Mouse (Mus musculus): ENCODE measurements at regions not wholly inside any gene's neighbourhood (a gene's known extent, or its start where the extent isn't known, plus 50 kb on each side); places are given as distances from the start of the nearest gene placed in this dataset.

- Histone ChIP-seq H3K4me1 (ENCODE audit: control insufficient read depth, insufficient read depth, low read length) (no peaks in the 10 kb centered on the region), H3K27me3 (replicated peaks; ENCODE audit: control insufficient read depth, insufficient read depth, low read length) (no peaks in the 10 kb centered on the region), H3K36me3 (ENCODE audit: control insufficient read depth, insufficient read depth, low read length) (no peaks in the 10 kb centered on the region), H3K4me2 (ENCODE audit: low read depth, low read length) (no peak overlapping the region), H3K9ac (ENCODE audit: low read depth, low read length) (no peak overlapping the region), H3K27ac (ENCODE audit: low read length) (no peak overlapping the region), H3K9me3 (ENCODE audit: control insufficient read depth, low read length) (no peaks in the 10 kb centered on the region), H3K4me3 (ENCODE audit: low read length) (no peak overlapping the region)
- WGBS = 95% methylated on average over 2 of the region's 2 CpGs
- no peak for ATAC-seq
Observed at GRCm38 (mm10) chr16:76133892-76134291, 111.8 kb upstream of the Samsn1 start.

- Histone ChIP-seq H3K4me3 (ENCODE audit: low read length) (no peak overlapping the region), H3K27me3 (replicated peaks; ENCODE audit: control insufficient read depth, insufficient read depth, low read length) (no peaks in the 10 kb centered on the region), H3K27ac (ENCODE audit: low read length) (no peak overlapping the region), H3K36me3 (ENCODE audit: control insufficient read depth, insufficient read depth, low read length) (no peaks in the 10 kb centered on the region), H3K4me1 (ENCODE audit: control insufficient read depth, insufficient read depth, low read length) (no peaks in the 10 kb centered on the region), H3K4me2 (ENCODE audit: low read depth, low read length) (no peak overlapping the region), H3K9me3 (ENCODE audit: control insufficient read depth, low read length) (no peaks in the 10 kb centered on the region), H3K9ac (ENCODE audit: low read depth, low read length) (no peak overlapping the region)
- 84% methylated on average over 9 of the region's 9 CpGs for WGBS
- ATAC-seq = no peak
Observed at GRCm38 (mm10) chr16:76130486-76130885, 108.4 kb upstream of the Samsn1 start.

GRCm38 (mm10) chr16:76129982-76130381 lies 107.9 kb upstream of the Samsn1 start:
- WGBS = 89% methylated on average over 2 of the region's 2 CpGs

GRCm38 (mm10) chr16:76123021-76123384 lies 100.9 kb upstream of the Samsn1 start:
- H3K36me3 ChIP-seq (ENCODE audit: control insufficient read depth, insufficient read depth, low read length) = no peaks in the 10 kb centered on the region
- no peak overlapping the region for H3K4me3 ChIP-seq (ENCODE audit: low read length)
- 67% methylated on average over 5 of the region's 5 CpGs for WGBS
- no peaks in the 10 kb centered on the region for H3K9me3 ChIP-seq (ENCODE audit: control insufficient read depth, low read length)
- H3K9ac ChIP-seq (ENCODE audit: low read depth, low read length) = no peak overlapping the region
- H3K27ac ChIP-seq (ENCODE audit: low read length) = no peak overlapping the region
- H3K4me2 ChIP-seq (ENCODE audit: low read depth, low read length) = no peak overlapping the region
- no peak for ATAC-seq
- H3K27me3 ChIP-seq (replicated peaks; ENCODE audit: control insufficient read depth, insufficient read depth, low read length) = no peaks in the 10 kb centered on the region
- no peaks in the 10 kb centered on the region for H3K4me1 ChIP-seq (ENCODE audit: control insufficient read depth, insufficient read depth, low read length)

More at GRCm38 (mm10) chr16:76129982-76130381, 107.9 kb upstream of the Samsn1 start:
- Histone ChIP-seq H3K4me1 (ENCODE audit: control insufficient read depth, insufficient read depth, low read length) (no peaks in the 10 kb centered on the region), H3K36me3 (ENCODE audit: control insufficient read depth, insufficient read depth, low read length) (no peaks in the 10 kb centered on the region), H3K9ac (ENCODE audit: low read depth, low read length) (no peak overlapping the region), H3K4me2 (ENCODE audit: low read depth, low read length) (no peak overlapping the region), H3K9me3 (ENCODE audit: control insufficient read depth, low read length) (no peaks in the 10 kb centered on the region), H3K27ac (ENCODE audit: low read length) (no peak overlapping the region), H3K27me3 (replicated peaks; ENCODE audit: control insufficient read depth, insufficient read depth, low read length) (no peaks in the 10 kb centered on the region), H3K4me3 (ENCODE audit: low read length) (no peak overlapping the region)
- no peak for ATAC-seq

GRCm38 (mm10) chr16:76122172-76123020 lies 100.3 kb upstream of the Samsn1 start:
- 69% methylated on average over 9 of the region's 9 CpGs for WGBS
- Histone ChIP-seq H3K4me2 (ENCODE audit: low read depth, low read length) (no peak overlapping the region), H3K9ac (ENCODE audit: low read depth, low read length) (no peak overlapping the region), H3K4me1 (ENCODE audit: control insufficient read depth, insufficient read depth, low read length) (no peaks in the 10 kb centered on the region), H3K9me3 (ENCODE audit: control insufficient read depth, low read length) (no peaks in the 10 kb centered on the region), H3K36me3 (ENCODE audit: control insufficient read depth, insufficient read depth, low read length) (no peaks in the 10 kb centered on the region), H3K27ac (ENCODE audit: low read length) (no peak overlapping the region), H3K27me3 (replicated peaks; ENCODE audit: control insufficient read depth, insufficient read depth, low read length) (no peaks in the 10 kb centered on the region), H3K4me3 (ENCODE audit: low read length) (no peak overlapping the region)
- ATAC-seq = no peak

DNA sequence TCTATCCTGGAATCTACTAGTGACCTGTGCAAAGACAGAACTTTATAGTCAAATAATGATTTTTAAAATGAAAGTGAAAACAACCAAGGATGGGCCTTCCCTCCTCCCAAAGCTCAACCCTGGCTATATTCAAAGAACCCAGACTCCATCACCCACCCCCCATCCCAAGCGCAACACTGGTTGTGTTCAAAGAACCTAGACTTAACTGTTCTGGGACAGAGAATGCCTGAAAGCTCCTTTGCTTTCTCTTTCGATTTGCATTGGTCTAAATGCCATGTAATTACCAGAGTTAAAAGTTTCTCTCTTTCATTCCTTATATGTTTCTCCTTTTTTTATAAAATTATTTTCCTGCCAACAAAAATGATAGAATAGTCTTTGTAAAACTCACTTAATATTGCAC lies 98.6 kb upstream of the Samsn1 start:
- Histone ChIP-seq H3K4me1 (ENCODE audit: control insufficient read depth, insufficient read depth, low read length) (no peaks in the 10 kb centered on the region), H3K4me2 (ENCODE audit: low read depth, low read length) (no peak overlapping the region), H3K4me3 (ENCODE audit: low read length) (no peak overlapping the region), H3K27ac (ENCODE audit: low read length) (no peak overlapping the region), H3K9me3 (ENCODE audit: control insufficient read depth, low read length) (no peaks in the 10 kb centered on the region), H3K9ac (ENCODE audit: low read depth, low read length) (no peak overlapping the region), H3K36me3 (ENCODE audit: control insufficient read depth, insufficient read depth, low read length) (no peaks in the 10 kb centered on the region), H3K27me3 (replicated peaks; ENCODE audit: control insufficient read depth, insufficient read depth, low read length) (no peaks in the 10 kb centered on the region)
- no peak for ATAC-seq
- 88% methylated on average over 2 of the region's 2 CpGs for WGBS

DNA sequence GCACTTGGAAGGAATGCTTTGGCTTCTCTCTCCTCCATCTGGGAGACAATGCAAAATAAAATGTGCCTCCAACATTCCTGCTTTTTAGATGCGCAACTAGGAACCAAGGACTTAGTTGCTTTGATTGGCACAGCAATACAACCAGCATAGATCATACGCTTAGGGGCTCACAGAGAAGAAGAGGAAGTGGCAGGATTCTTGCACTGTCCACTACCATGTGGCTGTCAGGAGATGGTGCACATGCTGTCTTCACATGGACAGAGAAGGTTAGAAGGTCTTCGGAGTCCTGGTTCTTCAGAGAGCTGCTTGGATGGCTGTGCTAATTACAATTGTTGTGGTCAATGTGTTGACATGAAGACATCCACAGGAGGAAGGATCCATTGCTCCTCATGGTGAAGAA lies 88.3 kb upstream of the Samsn1 start:
- H3K4me1 ChIP-seq (ENCODE audit: control insufficient read depth, insufficient read depth, low read length) = 0 out of 2 replicates have a peak, but pooled peaks cover 3% of the 10 kb centered on the region

DNA sequence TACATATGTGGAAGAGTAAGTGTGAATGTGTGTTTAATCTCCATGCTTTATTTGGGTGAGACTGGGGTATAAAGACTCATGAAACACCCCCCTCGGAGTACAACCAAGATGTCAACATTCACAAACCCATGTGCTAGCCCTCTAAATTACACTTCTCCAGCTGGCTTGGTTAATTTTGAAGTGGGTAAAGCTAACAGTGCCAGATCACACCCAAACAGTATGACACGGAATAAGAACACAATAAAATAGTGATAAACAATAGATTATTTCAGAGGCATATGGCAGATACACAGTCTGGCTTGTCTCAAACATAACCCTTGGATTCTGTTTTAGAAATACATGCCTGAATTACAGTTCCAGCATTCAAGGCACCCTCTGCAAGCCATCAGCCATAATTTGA lies 86.4 kb upstream of the Samsn1 start:
- H3K27me3 ChIP-seq (replicated peaks; ENCODE audit: control insufficient read depth, insufficient read depth, low read length) = no peaks in the 10 kb centered on the region
- no peak for ATAC-seq
- H3K36me3 ChIP-seq (ENCODE audit: control insufficient read depth, insufficient read depth, low read length) = no peaks in the 10 kb centered on the region
- H3K4me2 ChIP-seq (ENCODE audit: low read depth, low read length) = no peak overlapping the region
- no peaks in the 10 kb centered on the region for H3K9me3 ChIP-seq (ENCODE audit: control insufficient read depth, low read length)
- H3K27ac ChIP-seq (ENCODE audit: low read length) = no peak overlapping the region
- WGBS = 42% methylated on average over 2 of the region's 2 CpGs
- 0 out of 2 replicates have a peak, but pooled peaks cover 3% of the 10 kb centered on the region for H3K4me1 ChIP-seq (ENCODE audit: control insufficient read depth, insufficient read depth, low read length)
- H3K9ac ChIP-seq (ENCODE audit: low read depth, low read length) = no peak overlapping the region
- H3K4me3 ChIP-seq (ENCODE audit: low read length) = no peak overlapping the region

More for the DNA sequence above, 88.3 kb upstream of the Samsn1 start:
- Histone ChIP-seq H3K36me3 (ENCODE audit: control insufficient read depth, insufficient read depth, low read length) (no peaks in the 10 kb centered on the region), H3K27ac (ENCODE audit: low read length) (no peak overlapping the region), H3K27me3 (replicated peaks; ENCODE audit: control insufficient read depth, insufficient read depth, low read length) (no peaks in the 10 kb centered on the region), H3K9me3 (ENCODE audit: control insufficient read depth, low read length) (no peaks in the 10 kb centered on the region), H3K4me3 (ENCODE audit: low read length) (no peak overlapping the region), H3K9ac (ENCODE audit: low read depth, low read length) (no peak overlapping the region), H3K4me2 (ENCODE audit: low read depth, low read length) (no peak overlapping the region)
- no peak for ATAC-seq
- 93% methylated on average over 3 of the region's 3 CpGs for WGBS

DNA sequence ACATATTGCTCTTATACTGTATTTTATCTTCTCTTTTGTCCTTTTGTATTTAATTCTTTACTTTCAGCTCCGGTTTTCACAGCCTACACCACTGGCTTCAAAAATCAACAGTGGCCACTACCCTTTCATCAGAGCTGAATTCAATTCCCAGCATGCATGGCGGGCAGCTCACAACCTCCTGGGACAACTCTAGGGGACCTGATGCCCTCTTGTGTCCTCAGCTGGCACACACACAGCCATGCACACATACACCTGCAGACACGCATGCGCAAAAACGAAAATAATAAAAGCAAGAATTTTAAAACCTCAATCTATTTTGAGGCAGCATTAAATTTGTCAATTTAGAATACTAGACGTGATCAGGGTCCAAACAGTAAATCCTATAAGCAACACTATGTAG lies 82.6 kb upstream of the Samsn1 start:
- Histone ChIP-seq H3K4me2 (ENCODE audit: low read depth, low read length) (no peak overlapping the region), H3K27ac (ENCODE audit: low read length) (no peak overlapping the region), H3K4me1 (ENCODE audit: control insufficient read depth, insufficient read depth, low read length) (no peaks in the 10 kb centered on the region), H3K9me3 (ENCODE audit: control insufficient read depth, low read length) (no peaks in the 10 kb centered on the region), H3K27me3 (replicated peaks; ENCODE audit: control insufficient read depth, insufficient read depth, low read length) (no peaks in the 10 kb centered on the region), H3K9ac (ENCODE audit: low read depth, low read length) (no peak overlapping the region), H3K4me3 (ENCODE audit: low read length) (no peak overlapping the region), H3K36me3 (ENCODE audit: control insufficient read depth, insufficient read depth, low read length) (no peaks in the 10 kb centered on the region)
- no peak for ATAC-seq
- WGBS = 90% methylated on average over 6 of the region's 6 CpGs

DNA sequence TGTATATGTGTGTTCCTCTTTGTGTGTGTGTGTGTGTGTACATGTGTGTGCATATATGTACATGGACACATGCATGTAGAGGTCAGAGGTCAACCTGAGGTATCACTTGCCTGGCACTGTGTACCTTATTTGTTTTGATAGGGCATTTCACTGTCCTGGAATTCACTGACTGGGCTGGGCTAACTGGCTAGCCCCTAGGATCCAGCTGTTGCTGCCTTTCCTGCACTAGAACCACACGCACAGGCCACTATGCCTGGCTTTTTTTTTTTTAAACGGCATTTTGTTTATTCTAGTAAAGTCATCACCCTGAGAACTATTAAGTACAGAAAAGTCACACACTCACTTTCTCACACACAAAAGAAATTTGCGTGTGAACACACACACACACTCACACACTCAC lies 79.7 kb upstream of the Samsn1 start:
- H3K4me3 ChIP-seq (ENCODE audit: low read length) = no peak overlapping the region
- H3K27ac ChIP-seq (ENCODE audit: low read length) = no peak overlapping the region
- WGBS = 68% methylated on average over 3 of the region's 3 CpGs
- H3K9me3 ChIP-seq (ENCODE audit: control insufficient read depth, low read length) = no peaks in the 10 kb centered on the region
- H3K9ac ChIP-seq (ENCODE audit: low read depth, low read length) = no peak overlapping the region
- no peaks in the 10 kb centered on the region for H3K4me1 ChIP-seq (ENCODE audit: control insufficient read depth, insufficient read depth, low read length)
- no peak for ATAC-seq
- no peaks in the 10 kb centered on the region for H3K36me3 ChIP-seq (ENCODE audit: control insufficient read depth, insufficient read depth, low read length)
- H3K4me2 ChIP-seq (ENCODE audit: low read depth, low read length) = no peak overlapping the region
- no peaks in the 10 kb centered on the region for H3K27me3 ChIP-seq (replicated peaks; ENCODE audit: control insufficient read depth, insufficient read depth, low read length)

All from intestine, embryonic 16.5 days (tissue).